Mouse (Mus musculus): ENCODE measurements around the gene Agap2. TPM values are rescaled to one million over a fixed set of nuclear protein-coding genes. Genes with fewer than 3 reads are reported as not detected.

The Agap2 gene
- polyA plus RNA-seq, 1 experiment from 2014 or later: 8.1 TPM

DNA sequence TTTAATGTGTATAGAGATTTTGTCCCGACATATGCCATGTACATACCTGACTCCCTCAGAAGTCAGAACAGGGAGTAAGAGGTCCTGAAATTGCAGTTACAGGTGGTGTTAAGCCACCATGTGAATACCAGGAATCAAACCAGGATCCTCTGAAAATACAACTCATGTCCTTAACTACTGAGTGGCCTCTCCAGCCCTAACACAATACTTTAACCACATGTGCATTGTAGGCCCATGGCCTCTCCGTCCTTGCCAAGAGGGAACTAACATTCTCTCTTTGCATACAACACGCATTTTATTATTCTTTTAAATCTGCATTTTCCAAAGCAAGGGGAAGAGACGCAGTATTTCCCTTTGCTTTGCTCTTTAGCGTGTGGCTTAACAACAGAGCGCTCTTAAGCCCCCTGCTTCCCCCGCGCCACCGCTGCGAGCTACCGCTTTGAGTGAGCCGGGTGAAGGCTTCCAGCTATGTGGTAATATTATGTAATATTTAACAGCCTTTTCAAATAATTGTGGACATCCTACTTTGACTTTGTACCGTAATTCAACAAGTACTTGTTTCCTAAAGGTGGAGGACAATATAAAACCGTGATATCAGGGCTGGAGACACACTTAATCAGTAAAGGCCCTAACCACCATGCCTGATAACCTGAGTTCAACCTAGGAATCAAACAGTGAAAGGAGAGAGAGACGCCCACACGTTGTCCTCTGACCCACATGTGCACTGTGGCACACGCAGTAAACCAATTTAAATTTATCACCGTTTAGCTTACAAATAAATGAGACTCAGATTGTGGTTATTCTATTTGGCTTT lies 63.5 kb downstream of the Agap2 start:
- WGBS: 87% methylated on average over 18 of the region's 18 CpGs
- Histone ChIP-seq H3K27me3 (ENCODE audit: control insufficient read depth, insufficient read depth, low read length) (no peaks in the 10 kb centered on the region), H3K9me3 (ENCODE audit: control insufficient read depth, low read length) (no peaks in the 10 kb centered on the region), H3K9ac (replicated peaks; ENCODE audit: low read length) (no peak overlapping the region), H3K36me3 (ENCODE audit: control insufficient read depth, insufficient read depth, low read length) (no peaks in the 10 kb centered on the region), H3K4me3 (replicated peaks; ENCODE audit: low read depth, low read length) (no peak overlapping the region), H3K4me2 (ENCODE audit: low read length) (no peak overlapping the region), H3K27ac (replicated peaks; ENCODE audit: low read depth, low read length) (no peak overlapping the region), H3K4me1 (ENCODE audit: control insufficient read depth, insufficient read depth, low read length) (no peaks in the 10 kb centered on the region)
- DNase-seq (no peak), ATAC-seq (ENCODE audit: low FRiP score, low TSS enrichment) (no peak)

DNA sequence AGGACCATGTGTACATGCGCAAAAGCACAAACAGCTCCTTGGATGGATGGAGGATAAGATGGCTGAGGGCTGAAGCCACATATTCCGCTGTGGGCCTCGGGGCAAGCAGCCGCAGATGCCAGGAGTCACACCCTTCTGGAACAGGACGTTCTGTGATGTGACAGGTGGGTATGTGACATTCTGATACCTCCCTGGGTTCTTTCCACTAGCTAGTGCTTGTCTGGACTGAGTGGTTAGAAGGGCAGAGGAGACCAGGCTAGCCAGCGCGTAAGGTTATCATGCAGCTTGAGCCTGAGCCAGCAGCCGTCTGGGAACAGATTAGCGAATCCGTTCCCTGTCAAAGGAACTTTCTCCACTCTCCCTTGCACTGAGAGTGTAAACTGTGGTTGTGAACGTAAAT lies 65.9 kb downstream of the Agap2 start:
- ATAC-seq (ENCODE audit: low FRiP score, low TSS enrichment): no peak
- no peak for DNase-seq
- Histone ChIP-seq H3K36me3 (ENCODE audit: control insufficient read depth, insufficient read depth, low read length) (no peaks in the 10 kb centered on the region), H3K4me1 (ENCODE audit: control insufficient read depth, insufficient read depth, low read length) (no peaks in the 10 kb centered on the region), H3K27me3 (ENCODE audit: control insufficient read depth, insufficient read depth, low read length) (no peaks in the 10 kb centered on the region), H3K9ac (replicated peaks; ENCODE audit: low read length) (no peak overlapping the region), H3K4me2 (ENCODE audit: low read length) (no peak overlapping the region), H3K4me3 (replicated peaks; ENCODE audit: low read depth, low read length) (no peak overlapping the region), H3K27ac (replicated peaks; ENCODE audit: low read depth, low read length) (no peak overlapping the region), H3K9me3 (ENCODE audit: control insufficient read depth, low read length) (no peaks in the 10 kb centered on the region)
- WGBS: 86% methylated on average over 11 of the region's 11 CpGs

DNA sequence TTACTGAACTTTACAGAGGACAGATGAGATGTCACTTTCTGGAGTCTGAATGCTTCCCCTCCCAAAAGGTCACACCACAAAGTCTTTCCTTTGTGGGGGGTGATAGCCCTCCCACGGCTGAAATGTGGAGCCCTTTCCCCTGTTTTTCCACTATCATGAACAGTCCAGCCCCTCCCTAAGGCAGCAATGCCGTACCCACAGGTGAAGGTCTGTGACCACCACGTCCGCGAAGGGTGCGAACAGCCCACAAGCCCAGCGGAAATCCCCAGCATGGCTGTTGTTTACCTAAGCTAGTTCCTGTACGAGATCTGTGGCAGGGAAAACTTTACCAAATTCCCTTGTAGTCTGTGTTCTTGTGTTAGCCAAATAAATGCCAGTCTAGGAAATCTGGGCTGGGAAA lies 66.4 kb downstream of the Agap2 start:
- H3K4me1 ChIP-seq (ENCODE audit: control insufficient read depth, insufficient read depth, low read length): no peaks in the 10 kb centered on the region
- no peak overlapping the region for H3K9ac ChIP-seq (replicated peaks; ENCODE audit: low read length)
- DNase-seq (no peak), ATAC-seq (ENCODE audit: low FRiP score, low TSS enrichment) (no peak)
- H3K9me3 ChIP-seq (ENCODE audit: control insufficient read depth, low read length): no peaks in the 10 kb centered on the region
- H3K27me3 ChIP-seq (ENCODE audit: control insufficient read depth, insufficient read depth, low read length): no peaks in the 10 kb centered on the region
- no peak overlapping the region for H3K27ac ChIP-seq (replicated peaks; ENCODE audit: low read depth, low read length)
- H3K4me2 ChIP-seq (ENCODE audit: low read length): no peak overlapping the region
- H3K4me3 ChIP-seq (replicated peaks; ENCODE audit: low read depth, low read length): no peak overlapping the region
- WGBS: 88% methylated on average over 8 of the region's 8 CpGs
- no peaks in the 10 kb centered on the region for H3K36me3 ChIP-seq (ENCODE audit: control insufficient read depth, insufficient read depth, low read length)

Other genes with a start within 250 kb of the Agap2 start
- 13.6 and 14.1 TPM in 2 replicates for gene Atp23, start 173.9 kb upstream of the Agap2 start, polyA plus RNA-seq (2014; fragmentation: Nextera tagmentation; extraction: Ambion mirVana)
- 19.1 and 26.2 TPM in 2 replicates for gene Ctdsp2, start 96.6 kb upstream of the Agap2 start, polyA plus RNA-seq (2014; fragmentation: Nextera tagmentation; extraction: Ambion mirVana)
- 1.9 and 2.1 TPM in 2 replicates for gene Avil, start 74.6 kb upstream of the Agap2 start, polyA plus RNA-seq (2014; fragmentation: Nextera tagmentation; extraction: Ambion mirVana)
- gene Tsfm, start 44.4 kb upstream of the Agap2 start, polyA plus RNA-seq (2014; fragmentation: Nextera tagmentation; extraction: Ambion mirVana): 56.0 and 64.9 TPM in 2 replicates
- gene Mettl1, start 33.9 kb upstream of the Agap2 start, polyA plus RNA-seq (2014; fragmentation: Nextera tagmentation; extraction: Ambion mirVana): 17.4 and 20.8 TPM in 2 replicates
- 0.08 and 0.22 TPM in 2 replicates for gene Eef1akmt3, start 33.8 kb upstream of the Agap2 start, polyA plus RNA-seq (2014; fragmentation: Nextera tagmentation; extraction: Ambion mirVana)
- not detected in 2 replicates for gene Cyp27b1, start 27.0 kb upstream of the Agap2 start, polyA plus RNA-seq (2014; fragmentation: Nextera tagmentation; extraction: Ambion mirVana)
- gene March9, start 15.1 kb upstream of the Agap2 start, polyA plus RNA-seq (2014; fragmentation: Nextera tagmentation; extraction: Ambion mirVana): 11.8 and 17.4 TPM in 2 replicates
- 1,072 and 1,231 TPM in 2 replicates for gene Cdk4, start 11.8 kb upstream of the Agap2 start, polyA plus RNA-seq (2014; fragmentation: Nextera tagmentation; extraction: Ambion mirVana)
- 67.7 and 71.7 TPM in 2 replicates for gene Tspan31, start 5.0 kb upstream of the Agap2 start, polyA plus RNA-seq (2014; fragmentation: Nextera tagmentation; extraction: Ambion mirVana)
- 82.1 and 82.7 TPM in 2 replicates for gene Os9, start 45.8 kb downstream of the Agap2 start, polyA plus RNA-seq (2014; fragmentation: Nextera tagmentation; extraction: Ambion mirVana)
- 66.8 and 74.1 TPM in 2 replicates for gene B4galnt1, start 89.9 kb downstream of the Agap2 start, polyA plus RNA-seq (2014; fragmentation: Nextera tagmentation; extraction: Ambion mirVana)
- 0.58 and 0.66 TPM in 2 replicates for gene Slc26a10, start 105.4 kb downstream of the Agap2 start, polyA plus RNA-seq (2014; fragmentation: Nextera tagmentation; extraction: Ambion mirVana)
- 19.0 and 19.6 TPM in 2 replicates for gene Arhgef25, start 114.8 kb downstream of the Agap2 start, polyA plus RNA-seq (2014; fragmentation: Nextera tagmentation; extraction: Ambion mirVana)
- gene Dtx3, start 120.4 kb downstream of the Agap2 start, polyA plus RNA-seq (2014; fragmentation: Nextera tagmentation; extraction: Ambion mirVana): 219 and 244 TPM in 2 replicates
- 12.5 and 14.6 TPM in 2 replicates for gene Pip4k2c, start 136.3 kb downstream of the Agap2 start, polyA plus RNA-seq (2014; fragmentation: Nextera tagmentation; extraction: Ambion mirVana)
- 75.3 and 94.7 TPM in 2 replicates for gene Kif5a, start 188.1 kb downstream of the Agap2 start, polyA plus RNA-seq (2014; fragmentation: Nextera tagmentation; extraction: Ambion mirVana)
- 295 and 323 TPM in 2 replicates for gene Dctn2, start 191.1 kb downstream of the Agap2 start, polyA plus RNA-seq (2014; fragmentation: Nextera tagmentation; extraction: Ambion mirVana)
- gene Mbd6, start 213.7 kb downstream of the Agap2 start, polyA plus RNA-seq (2014; fragmentation: Nextera tagmentation; extraction: Ambion mirVana): 17.4 and 18.0 TPM in 2 replicates
- gene Mars, start 236.5 kb downstream of the Agap2 start, polyA plus RNA-seq (2014; fragmentation: Nextera tagmentation; extraction: Ambion mirVana): 109 and 122 TPM in 2 replicates
- gene Arhgap9, start 246.7 kb downstream of the Agap2 start, polyA plus RNA-seq (2014; fragmentation: Nextera tagmentation; extraction: Ambion mirVana): 0.18 and 1.1 TPM in 2 replicates